Mouse (Mus musculus) induced T-regulatory cell, adult 2 months (primary cell): ENCODE data around the gene Astn2.

Experiments used
- DNase-seq: peaks from one replicate; pipeline ENCODE4 v3.0.0-alpha.2; 2012; ENCODE audit warnings: low read depth

Astn2 gene

GRCm38 (mm10) chr4:65839550-65840000 lies 564.8 kb downstream of the Astn2 start:
- no peak for DNase-seq

GRCm38 (mm10) chr4:65838781-65839180 lies 565.6 kb downstream of the Astn2 start:
- no peak for DNase-seq

GRCm38 (mm10) chr4:65832971-65833370 lies 571.4 kb downstream of the Astn2 start:
- no peak for DNase-seq

- DNase-seq: no peak
These were observed 572.5 kb downstream of the Astn2 start for GRCm38 (mm10) chr4:65831872-65832271.

DNA sequence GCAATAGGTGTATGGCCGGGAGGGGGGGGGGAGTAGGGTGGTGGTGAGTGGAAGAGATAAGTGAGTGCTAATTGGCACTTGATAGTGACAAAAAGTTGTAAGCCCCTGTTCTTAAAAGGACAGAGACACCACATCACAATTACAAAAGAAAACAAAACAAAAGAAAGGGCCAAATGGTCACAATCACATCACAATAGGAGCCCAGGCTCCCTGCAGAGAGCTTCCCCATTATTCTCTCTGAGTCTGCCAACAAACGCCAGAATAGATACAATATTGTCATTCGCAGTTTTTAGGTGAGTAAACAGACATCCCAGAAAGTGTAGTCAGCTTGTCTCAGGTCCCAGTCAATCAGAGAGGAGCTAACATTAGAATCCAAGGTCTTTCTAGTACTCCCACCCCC lies 573.9 kb downstream of the Astn2 start:
- DNase-seq: no peak

DNA sequence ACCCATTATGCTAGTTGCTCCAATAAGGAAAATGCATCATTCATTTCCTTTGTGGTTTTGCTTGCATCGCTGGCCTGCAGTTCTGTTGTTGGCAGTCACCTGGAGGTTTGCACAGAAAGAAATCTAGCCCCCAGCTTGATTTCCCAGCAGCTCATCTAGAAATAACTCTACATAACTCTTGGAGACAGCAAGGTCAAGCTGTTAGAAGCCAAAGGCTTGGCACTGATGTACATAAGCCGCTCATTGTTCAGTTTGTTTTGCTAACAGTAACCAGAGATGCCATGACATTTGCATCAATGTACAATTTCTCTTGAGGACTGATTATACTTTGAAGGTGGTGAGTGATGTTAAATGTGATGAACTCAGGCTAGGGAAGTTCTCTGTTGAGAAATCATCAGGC lies 583.3 kb downstream of the Astn2 start:
- no peak for DNase-seq

GRCm38 (mm10) chr4:65820236-65820635 lies 584.2 kb downstream of the Astn2 start:
- DNase-seq: no peak

GRCm38 (mm10) chr4:65819835-65820234 lies 584.6 kb downstream of the Astn2 start:
- no peak for DNase-seq

GRCm38 (mm10) chr4:65814176-65814535 lies 590.3 kb downstream of the Astn2 start:
- DNase-seq: no peak

- no peak for DNase-seq
These were observed 590.8 kb downstream of the Astn2 start for GRCm38 (mm10) chr4:65813500-65814175.

GRCm38 (mm10) chr4:65807341-65807740 lies 597.1 kb downstream of the Astn2 start:
- DNase-seq: no peak

DNA sequence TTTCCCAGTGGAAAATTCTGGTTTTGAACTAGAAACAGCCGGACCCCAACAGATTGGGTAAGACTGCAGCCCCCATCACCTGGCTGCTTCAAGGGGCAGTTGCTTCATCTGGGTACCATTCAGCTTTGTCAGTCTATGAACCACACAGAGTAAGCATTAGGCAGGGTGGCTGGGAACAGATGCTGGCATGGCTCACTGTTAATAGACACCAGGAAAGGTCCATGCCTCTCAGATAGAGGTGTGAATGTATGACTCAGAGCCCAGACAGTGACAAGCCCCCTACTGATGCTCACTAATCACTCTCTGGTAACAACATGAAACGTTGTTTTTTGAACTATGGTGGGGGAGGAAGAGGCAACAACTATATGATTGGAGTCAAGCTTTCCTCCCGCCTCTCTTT lies 603.2 kb downstream of the Astn2 start:
- DNase-seq: no peak

DNA sequence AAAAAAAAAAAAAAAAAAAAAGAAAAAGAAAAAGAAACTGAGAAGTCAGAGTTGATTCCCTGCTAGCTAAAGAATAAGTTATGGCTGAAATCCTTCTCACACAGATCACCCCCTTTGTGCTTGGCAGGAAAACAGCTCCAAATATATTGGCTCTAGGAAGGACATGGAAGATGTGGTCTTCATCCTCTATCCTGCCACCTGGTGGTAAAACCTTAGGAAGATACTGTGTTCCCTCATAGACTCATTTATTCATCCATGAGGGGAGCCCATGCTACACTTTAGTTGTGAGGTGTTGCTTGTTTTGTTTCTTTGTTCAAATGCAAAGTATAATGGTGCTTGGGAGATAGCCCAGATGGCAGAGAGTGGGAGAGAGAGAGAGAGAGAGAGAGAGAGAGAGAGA lies 613.4 kb downstream of the Astn2 start:
- no peak for DNase-seq

- no peak for DNase-seq
These were observed 630.9 kb downstream of the Astn2 start for GRCm38 (mm10) chr4:65773368-65774010.

GRCm38 (mm10) chr4:65770952-65771351 lies 633.5 kb downstream of the Astn2 start:
- DNase-seq: no peak

GRCm38 (mm10) chr4:65767919-65768318 lies 636.5 kb downstream of the Astn2 start:
- DNase-seq: no peak

DNA sequence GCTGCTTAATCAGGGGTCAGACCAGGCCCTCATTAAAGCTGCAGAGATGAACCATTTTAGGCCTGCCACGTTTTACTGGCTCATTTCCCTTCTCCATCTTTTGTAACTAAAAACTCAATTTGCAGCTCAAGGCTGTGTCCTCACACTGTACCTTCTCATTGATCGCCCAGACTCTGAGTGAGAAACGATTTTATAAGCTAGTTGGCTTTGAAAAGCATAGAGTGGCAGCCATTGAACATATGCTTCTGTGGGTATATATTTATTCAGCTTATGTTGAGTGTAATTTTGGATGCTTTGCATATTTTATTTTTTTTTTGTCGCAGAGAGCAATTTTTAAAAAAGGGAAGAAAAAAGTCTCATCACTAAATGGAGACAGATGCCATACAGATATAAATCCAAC lies 637.0 kb downstream of the Astn2 start:
- no peak for DNase-seq

GRCm38 (mm10) chr4:65765312-65765711 lies 639.1 kb downstream of the Astn2 start:
- DNase-seq: no peak

DNA sequence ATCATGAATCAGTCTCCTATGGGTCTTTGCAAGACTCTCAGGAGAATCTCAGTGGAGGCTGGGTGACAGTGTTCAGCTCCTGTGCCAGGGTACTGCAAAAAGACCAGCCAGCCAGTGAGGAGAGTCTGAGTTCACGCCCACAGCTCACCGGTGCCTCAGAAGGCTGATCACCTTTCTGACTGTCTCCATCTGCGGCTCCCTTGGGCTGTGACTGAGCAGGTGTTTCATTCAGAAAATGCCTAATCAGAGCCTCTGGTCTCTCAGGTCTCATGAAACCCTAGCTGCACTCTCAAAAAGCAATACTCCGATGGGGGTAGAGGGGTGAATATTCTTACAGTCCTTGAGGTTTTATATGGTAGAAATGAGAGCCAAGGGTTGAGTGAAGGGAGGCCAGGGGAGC lies 640.1 kb downstream of the Astn2 start:
- no peak for DNase-seq

GRCm38 (mm10) chr4:65763823-65764222 lies 640.6 kb downstream of the Astn2 start:
- no peak for DNase-seq

DNA sequence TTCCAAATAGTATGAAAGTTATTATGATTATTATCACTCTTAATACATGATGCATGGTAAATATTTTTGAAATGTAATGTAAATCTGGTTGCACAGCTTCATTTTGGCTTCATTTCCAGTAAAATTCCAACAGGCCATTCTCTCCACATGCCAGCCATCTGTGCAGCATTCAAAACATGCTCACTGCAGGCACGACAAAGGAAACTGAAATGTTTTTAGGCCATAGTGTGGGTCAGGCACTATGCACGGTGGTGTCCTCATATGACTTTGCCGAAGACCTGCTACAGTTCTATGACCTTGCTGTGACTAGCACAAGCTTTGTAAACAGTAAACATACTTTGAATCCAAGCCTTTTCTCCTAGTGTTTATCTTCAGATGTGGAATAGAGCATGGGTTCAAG lies 642.3 kb downstream of the Astn2 start:
- DNase-seq: no peak

DNA sequence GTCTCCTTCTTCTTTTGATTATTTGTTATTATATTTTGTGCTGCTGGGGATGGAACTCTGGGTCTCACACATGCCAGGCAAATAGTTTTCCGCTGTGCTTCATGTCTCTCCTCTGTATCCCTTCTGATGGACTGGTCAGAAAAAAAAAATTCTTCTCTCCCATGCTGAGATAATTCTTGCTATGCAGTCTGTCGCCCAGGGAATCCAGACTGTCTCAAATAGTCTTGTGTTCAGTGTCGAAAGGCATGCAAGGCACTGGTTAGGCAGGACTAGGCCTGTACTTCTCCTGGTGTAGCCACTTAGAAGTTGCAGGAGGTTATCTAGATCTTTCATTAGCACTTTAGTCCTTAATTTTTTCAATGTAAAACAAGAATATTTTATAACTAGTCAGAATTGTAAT lies 642.8 kb downstream of the Astn2 start:
- no peak for DNase-seq

- no peak for DNase-seq
These were observed 645.6 kb downstream of the Astn2 start for GRCm38 (mm10) chr4:65758875-65759201.
